Comparison of ENCODE assay signal across 22 mouse cellular contexts in genomic region chr2:101136867-101137266, GRCm38 (mm10).
"Had no signal": no experiment of that assay in that cellular context is flagged by ENCODE, and none has a peak within 500 bp of the region (broad histone marks: within the 10 kb centered on the region; RNA-seq: fewer than 3 reads in every experiment).

No protein-coding gene starts in this region.

- H3K9me3 ChIP-seq: kidney, embryonic 15.5 days; limb, embryonic 15.5 days; midbrain, embryonic 10.5 days; neural tube, embryonic 12.5 days; neural tube, embryonic 15.5 days; stomach, embryonic 15.5 days had no signal

- DNase-seq: kidney, adult 8-10 months; kidney, postnatal 14 days; kidney, postnatal 4 days; left cerebral cortex, postnatal 4 days; liver, postnatal 0 days; lung, embryonic 14.5 days; midbrain, embryonic 14.5 days; right cerebral cortex, adult 18-20 months; right cerebral cortex, postnatal 14 days; spleen, adult 18-20 months; thymus, postnatal 25 days had no signal

- H3K4me1 ChIP-seq: kidney, embryonic 15.5 days; limb, embryonic 15.5 days; midbrain, embryonic 10.5 days; neural tube, embryonic 12.5 days; neural tube, embryonic 15.5 days; stomach, embryonic 15.5 days had no signal

- ATAC-seq: intestine, postnatal 0 days; liver, postnatal 0 days; lung, postnatal 0 days had no signal

- H3K27ac ChIP-seq: kidney, embryonic 15.5 days; limb, embryonic 15.5 days; liver, embryonic 14.5 days; macrophage; midbrain, embryonic 10.5 days; neural tube, embryonic 12.5 days; neural tube, embryonic 15.5 days; stomach, embryonic 15.5 days had no signal

- H3K4me3 ChIP-seq: kidney, embryonic 15.5 days; limb, embryonic 15.5 days; midbrain, embryonic 10.5 days; neural tube, embryonic 12.5 days; neural tube, embryonic 15.5 days; stomach, embryonic 15.5 days had no signal

- H3K4me2 ChIP-seq: kidney, embryonic 15.5 days; limb, embryonic 15.5 days; liver, embryonic 11.5 days; lung, embryonic 14.5 days; neural tube, embryonic 12.5 days; neural tube, embryonic 15.5 days; stomach, embryonic 15.5 days had no signal

- H3K27me3 ChIP-seq: kidney, embryonic 15.5 days; limb, embryonic 15.5 days; neural tube, embryonic 12.5 days; neural tube, embryonic 15.5 days; stomach, embryonic 15.5 days had no signal

- H3K9ac ChIP-seq: kidney, embryonic 15.5 days; limb, embryonic 15.5 days; liver, embryonic 14.5 days; liver, postnatal 0 days; lung, embryonic 14.5 days; neural tube, embryonic 12.5 days; neural tube, embryonic 15.5 days; stomach, embryonic 15.5 days had no signal

- H3K36me3 ChIP-seq: kidney, embryonic 15.5 days; limb, embryonic 15.5 days; midbrain, embryonic 10.5 days; neural tube, embryonic 12.5 days; neural tube, embryonic 15.5 days; stomach, embryonic 15.5 days had no signal
